Mouse (Mus musculus) Muller cell, postnatal 12 days (primary cell): ENCODE measurements around the gene Vwa8.

Experiments used
- DNase-seq: peaks from one replicate; pipeline ENCODE4 v3.0.0-alpha.2; 2015; ENCODE audit errors: inconsistent ontology term

The Vwa8 gene

DNA sequence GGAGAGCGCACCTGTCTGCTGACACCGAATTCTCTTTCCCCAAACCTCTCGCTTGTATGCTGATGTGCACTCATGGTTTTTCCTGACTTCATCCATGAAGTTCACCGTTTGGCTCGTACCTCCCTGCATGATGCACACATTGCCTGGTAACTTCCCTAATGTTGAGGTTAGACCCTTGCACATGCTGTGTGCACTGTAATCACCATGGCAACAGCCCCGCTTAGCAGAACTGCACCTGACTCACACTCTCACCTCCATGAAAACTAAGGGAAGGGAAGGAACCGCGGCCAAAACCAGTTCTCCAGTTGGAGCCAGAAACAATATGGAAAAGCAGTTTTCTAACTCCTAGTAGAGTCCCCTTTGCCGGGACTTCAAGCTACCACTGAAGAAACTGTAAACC lies 294.8 kb downstream of the Vwa8 start:
- no peak for DNase-seq

DNA sequence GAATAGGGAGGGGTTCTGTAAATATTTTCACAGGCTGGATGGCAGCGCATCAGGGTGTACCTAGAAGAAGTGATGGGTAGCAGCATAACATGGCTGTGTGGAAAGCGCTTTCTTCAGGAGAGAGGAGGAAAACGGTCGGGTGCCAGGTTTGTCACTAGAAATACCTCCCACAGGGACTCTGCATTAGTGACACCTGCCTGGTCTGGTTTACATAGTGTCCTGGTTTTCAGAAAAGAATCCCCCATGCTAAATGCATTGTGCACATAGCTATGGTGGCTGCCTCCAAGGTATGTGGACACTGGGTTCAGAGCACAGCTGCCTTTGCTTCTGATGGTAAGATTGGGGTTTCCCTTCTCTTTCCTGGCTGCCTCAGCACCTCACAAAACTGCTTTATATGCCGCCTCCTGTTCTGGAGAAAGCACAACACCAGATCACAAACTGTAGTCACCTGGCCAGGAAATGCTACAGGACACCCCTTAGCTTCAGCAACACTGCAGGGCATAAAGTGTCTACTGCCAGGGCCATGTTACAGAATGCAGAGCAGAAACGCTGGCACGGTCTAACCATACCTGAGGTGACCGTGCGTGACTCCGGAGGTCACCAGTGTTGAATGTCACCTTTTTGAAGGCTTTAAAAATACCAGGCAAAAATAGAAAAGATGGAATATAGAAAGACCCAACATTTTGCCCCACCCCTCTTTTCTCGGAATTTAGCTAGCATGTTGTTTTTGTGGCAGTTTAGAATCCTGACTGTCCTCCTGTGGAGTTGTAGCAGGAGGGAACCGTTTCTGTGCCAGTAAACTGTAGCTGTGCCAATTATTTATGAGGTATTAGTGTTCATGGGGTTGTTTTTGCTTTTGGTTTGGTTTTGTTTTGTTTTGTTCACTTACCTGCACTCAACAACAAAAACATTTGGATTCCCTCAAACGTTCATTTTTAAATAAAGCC lies 295.7 kb downstream of the Vwa8 start:
- no peak for DNase-seq

DNA sequence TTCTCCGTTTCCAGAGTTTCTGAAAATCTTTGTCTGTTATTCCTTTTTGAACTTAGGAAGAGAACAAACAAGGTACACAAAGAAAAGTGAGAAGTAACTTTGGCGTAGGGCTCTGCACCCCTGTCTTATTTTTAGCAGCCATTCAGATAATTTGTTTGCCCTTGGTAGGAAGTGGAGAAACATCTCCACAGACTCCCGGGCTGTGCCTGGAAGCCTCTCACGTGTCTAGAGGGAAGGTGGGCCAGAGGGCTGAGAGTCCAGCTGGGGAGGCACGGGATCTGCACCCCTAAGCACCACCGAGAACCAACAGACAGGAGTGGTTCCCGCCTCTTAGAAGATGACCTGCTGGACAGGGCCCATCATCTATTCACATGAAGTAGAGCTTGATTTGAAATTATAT lies 302.9 kb downstream of the Vwa8 start:
- no peak for DNase-seq

DNA sequence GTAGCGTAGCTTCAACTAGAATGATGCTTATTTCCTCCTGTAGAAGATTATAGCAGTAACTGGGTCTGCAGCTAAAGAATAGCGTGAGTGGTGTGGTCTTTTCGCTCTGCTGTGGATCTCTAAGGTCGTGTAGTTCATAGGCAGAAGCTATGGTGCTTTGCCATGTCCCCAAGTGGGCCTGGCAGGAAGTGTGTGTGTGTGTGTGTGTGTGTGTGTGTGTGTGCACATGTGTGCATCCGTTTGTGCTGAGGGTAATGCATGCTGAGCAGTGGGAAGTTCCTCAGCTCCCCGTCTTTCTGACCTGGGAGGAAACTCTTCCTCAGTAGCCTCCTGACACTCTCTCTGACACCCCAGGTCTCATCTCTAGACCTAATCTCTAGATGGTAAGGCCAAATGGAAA lies 305.0 kb downstream of the Vwa8 start:
- DNase-seq: no peak

DNA sequence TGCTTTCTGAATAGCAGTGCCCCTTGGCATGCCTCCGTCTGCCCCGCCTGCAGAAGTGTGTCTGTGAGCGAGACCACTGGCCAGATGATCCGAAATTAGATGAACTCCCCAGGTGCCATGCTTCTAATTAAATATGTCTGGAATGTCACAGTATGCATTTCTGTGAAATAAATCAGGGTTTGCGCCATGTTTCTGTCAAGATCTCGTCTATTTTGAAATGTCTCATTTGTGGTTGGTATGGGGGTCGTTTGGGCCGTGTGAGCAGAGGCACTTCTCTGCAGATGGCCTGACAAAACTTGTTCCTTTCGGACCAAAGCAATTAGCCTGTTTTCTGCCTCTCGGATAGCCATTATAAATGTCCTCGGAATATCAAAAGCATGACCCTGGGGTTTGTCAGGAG lies 306.1 kb downstream of the Vwa8 start:
- DNase-seq: no peak

DNA sequence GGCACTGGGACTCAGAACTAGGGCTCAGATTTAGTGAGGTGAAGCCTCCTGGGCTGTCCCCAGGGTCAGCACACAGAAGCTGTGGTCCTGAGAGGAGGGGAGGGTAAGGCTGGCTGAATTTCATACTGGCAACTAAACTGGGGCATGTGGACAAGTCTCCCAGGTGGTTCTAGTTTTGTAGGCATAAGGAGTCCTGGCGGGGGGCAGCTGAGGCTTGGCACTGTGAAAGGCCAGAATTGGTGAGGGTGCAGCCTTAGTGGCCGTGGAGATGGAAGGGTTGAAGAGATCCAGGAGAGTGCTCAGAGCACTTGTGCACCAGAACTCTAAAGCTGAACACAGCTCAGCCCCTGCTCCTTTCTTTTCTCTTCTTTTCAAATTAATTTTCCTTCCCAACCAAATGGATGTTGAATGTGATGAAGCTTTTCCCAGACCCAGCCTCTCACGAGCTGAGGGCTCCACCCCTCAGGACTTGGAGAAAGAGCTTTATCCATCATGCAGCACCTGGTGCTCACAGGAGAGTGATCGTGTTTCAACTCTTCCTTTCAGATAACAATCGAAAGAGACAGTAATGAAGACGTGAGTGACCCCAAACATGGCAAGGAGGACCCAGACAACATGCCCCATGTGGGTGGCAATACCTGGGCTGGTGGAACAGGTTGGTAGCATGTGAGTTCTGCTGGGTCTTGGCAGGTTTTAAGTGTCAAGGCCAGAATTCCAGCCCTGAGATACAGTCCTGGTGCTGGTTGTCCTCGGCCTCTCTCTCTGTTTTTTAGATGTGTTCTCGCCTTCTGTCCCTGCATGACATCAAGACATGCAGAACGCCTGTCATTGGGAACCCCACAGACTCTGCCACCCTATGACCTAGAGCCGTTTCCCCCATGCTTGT lies 307.9 kb downstream of the Vwa8 start:
- DNase-seq: no peak

DNA sequence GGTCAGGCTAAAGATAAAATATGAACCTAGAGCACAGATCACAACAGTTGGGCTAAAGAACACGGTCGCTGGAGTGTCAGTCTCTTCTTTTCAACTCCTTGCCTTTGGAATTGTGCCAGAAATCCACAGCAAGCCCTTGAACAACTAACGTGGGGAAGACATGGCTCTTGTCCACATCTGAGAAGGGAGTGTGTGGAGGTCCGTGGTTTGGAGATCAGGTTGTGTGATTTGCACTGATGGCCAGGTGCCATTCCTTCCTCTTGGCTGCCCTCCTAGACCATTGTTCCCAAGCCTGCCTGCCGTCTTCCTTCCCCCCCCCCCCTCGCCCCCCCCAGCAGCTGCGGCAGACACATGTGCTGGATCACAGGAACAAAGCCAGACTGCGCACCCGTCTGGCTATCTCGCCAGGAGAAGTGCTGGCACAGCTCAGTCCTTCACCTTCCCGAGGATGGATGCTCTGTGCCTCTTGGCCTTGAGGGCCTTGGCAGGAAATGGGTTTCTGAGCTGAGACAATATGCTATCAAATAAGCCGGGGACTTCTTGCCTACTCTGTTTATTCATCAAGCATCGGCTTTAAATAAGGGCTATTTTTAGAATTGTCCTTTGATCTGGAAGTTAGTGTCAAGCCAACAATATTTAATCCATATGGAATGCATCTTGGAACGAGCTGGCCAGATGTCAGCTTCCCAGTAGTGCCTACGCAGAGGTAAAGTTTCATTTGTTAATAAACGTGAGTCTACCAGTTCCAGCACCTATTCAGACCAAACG lies 308.8 kb downstream of the Vwa8 start:
- no peak for DNase-seq

DNA sequence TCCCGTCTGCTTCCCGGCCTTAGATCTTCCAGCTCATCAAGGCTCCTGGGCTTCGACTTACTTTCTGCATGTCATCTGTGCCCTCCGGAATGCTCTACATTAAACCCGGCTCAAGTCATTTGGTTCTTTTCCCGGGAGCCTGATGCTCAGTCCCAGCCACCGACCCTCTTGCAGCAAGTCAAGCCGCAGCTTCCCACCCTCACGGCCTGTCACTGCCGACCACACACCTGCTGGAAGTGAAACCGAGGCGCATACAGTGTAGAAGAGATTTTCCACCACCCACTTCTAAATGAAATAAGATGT lies 309.3 kb downstream of the Vwa8 start:
- no peak for DNase-seq

DNA sequence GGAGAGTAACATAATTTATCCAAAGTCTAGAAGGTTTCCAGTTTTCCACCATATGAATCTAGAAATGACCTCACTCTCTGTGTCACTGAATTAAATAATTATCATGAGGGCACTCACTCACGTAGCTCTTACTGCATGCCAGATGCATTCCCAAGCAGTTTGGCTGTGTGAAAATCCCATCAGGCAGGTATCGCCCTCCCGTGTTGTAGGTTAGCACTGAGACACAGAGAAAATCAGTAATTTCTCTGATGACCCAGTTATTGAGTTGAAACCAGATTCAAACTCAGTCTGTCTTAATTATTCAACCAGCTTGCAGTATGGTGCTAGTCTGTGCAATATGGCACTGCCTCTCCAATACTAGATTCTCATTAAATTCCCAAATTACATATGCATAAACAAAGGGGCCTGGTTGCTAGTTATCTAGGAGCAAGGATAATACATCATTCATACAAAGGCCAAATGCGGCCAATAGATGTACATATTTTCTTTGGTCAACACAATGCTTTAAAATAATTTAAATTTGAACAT lies 309.9 kb downstream of the Vwa8 start:
- no peak for DNase-seq

DNA sequence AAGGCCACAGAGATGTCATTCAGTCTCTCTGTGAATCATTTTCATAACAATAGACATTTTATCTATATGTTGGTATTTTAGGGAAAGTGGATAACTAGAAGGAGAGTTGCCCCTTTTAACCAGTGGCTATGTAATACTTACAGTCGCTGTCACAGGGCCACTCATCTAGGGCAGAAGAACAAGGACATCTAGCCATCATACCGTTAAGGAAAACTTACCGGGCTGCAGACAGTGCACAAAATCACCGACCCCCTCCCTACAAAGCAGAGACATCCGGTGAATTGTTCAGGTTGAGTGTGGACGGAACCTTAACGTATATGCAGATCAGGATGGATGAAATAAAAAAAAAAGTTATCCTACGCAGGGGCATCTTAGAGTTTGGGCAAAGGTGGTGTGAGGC lies 310.6 kb downstream of the Vwa8 start:
- no peak for DNase-seq

DNA sequence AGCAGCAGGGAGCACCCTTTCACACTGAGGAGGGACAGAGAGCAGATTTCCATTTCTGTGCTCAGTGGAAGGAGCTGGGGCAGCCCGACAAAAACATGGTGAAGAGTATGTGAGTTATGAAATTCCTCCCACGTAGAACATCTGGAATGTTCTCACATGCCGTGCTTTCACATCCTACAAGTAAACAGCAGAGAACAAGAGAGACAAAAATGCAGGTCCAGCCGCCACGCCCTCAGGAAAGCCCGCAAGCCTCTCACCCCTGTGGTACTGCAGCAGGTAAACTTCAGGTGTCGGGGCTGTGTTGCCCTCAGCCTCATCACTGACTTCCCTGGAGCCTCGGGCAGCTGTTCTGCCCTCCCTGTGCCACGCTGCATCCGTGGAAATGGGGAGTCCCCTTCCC lies 311.6 kb downstream of the Vwa8 start:
- DNase-seq: no peak

DNA sequence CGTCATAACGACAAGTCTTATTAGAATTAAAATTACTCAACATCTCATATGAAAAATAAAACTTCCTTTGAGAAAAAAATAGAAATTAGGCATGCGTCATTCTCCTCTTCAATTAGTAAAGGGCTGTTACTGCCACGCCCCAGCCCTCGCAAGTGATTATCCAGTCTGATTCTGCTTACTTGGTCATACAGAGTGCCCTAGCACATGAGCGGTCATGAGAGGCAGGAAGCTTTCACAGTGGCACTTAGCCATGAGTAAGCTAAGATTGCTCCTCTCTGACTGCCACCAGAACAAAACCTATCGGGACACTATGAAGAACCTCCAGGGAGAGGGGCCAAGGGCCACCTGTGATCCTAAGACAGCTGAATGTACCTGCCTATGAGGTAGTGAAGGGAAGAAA lies 312.1 kb downstream of the Vwa8 start:
- no peak for DNase-seq

DNA sequence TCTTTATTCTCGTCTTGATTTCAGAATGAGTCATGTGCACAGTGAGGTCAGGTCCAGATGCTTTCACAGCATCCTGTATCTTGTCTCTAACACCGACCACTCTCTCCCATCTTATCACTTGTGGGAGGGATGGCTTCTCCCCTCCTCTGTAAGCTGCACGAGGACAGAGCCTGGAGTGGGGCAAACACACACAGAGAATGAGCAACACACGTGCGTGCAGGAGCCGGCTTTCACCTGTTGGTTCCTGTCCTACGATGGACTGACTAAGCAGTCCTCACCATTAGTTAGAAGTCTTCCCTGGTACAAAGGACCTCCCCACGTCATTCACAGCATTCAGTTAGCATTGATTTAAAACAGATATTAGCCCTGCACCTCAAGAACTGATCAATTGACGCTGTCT lies 312.9 kb downstream of the Vwa8 start:
- no peak for DNase-seq

DNA sequence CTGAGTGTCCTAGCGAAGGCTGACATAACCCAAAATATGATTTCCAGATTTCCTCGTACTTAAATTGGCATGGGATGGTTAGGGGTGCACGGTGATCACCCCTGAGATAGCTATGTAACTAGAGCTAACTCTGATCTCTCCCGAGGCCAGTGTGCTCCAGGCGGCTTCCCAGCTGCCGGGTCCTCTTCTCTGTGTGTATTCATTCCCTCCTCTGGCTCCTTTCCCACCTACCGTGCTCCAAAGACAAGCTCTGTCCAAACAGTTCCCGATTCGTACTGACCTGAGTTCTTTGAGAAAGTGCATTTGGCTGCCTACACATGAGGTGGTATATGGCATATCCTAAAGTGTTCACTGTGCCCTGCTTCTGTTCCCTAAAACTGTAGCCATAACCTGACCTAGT lies 313.8 kb downstream of the Vwa8 start:
- DNase-seq: no peak

DNA sequence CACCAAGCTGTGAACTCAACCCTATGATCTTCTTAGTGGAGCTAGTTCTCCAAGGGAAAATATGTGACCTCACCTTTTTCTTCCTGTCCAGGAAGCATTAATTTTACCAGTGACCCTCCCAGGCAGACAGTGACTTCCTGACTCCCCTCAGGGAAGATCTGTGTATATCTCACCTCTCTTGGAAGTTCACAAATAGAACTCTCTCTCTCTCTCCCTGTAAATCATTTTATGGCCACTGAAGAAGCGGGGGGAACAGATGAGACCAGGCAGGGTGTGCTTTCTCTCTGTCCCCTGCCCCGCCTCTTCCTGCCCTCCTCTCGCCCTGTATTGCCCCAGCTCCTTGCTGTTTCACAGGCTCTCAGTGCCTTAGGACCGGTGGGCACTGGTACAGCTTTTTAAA lies 315.5 kb downstream of the Vwa8 start:
- no peak for DNase-seq

DNA sequence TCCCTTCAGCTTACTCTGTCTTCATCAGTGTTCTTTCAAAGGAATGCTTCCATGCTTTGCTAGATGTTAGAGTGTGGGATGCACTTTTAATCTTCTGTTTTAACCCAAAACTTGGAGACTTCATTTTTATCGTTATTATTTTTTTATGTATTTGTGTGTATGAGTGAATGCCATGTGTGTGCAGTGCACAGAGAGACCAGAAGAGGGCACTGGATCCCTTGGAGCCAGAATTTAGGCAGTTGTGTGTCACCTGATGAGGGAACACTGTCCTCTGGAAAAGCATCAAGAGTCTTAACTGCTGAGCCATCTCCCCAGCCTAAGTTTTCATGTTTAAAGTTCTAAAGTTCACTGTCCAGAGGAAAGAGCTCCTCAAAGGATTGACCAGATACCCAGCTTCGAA lies 316.1 kb downstream of the Vwa8 start:
- no peak for DNase-seq

DNA sequence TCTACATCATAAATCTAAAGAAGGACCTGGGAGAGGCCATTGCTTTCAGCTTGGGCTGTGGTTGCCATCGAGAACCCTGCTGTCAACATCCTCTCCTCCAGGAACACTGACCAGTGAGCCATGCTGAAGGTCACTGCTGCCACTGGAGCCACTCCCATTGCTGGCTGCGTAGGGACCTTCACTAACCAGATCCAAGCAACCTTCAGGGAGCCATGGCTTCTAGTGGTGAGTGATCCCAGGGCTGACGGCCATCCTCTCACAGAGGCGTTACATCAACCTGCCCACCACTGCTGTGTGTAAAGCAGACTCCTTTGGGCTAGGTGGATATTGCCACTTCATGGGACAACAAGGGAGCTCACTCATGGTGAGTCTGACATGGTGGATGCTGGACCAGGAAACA lies 325.7 kb downstream of the Vwa8 start:
- no peak for DNase-seq

DNA sequence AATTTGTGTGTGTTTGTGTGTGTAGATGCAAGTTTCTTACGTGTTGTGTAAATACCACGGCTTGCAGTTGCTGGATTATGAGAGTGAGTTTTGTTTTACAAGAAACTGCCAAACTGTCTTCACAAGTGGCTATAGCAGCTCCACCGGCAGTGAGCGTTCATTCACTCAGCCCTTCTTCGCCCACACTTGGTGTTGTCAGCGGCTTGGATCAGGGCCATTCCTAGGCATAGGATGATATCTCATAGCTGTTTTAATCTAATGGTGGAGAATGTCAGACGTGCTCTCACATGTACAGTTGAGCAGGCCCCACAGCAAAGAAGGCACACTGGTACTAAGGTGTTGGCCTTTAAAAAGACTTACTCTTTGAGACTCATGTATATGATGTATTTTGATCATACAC lies 328.9 kb downstream of the Vwa8 start:
- no peak for DNase-seq

DNA sequence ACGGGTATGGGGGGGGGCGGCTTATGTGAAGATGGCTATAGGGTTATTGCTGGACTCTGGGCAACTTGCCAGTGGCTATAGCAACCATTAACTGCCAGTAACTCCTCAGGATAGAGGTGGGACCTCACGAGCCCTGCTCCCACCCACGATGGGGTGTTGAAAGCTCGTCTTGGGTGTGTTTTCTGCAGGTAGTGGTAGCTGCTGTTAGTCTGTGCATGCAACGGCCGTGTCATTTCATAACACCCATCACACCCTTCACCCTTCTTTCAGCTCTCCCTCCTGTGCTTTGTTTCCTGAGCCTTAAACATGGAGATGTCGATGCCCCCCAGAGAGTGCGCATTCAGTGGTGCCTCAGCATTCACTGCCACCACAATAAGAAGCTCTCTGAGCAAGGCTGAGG lies 329.4 kb downstream of the Vwa8 start:
- no peak for DNase-seq

DNA sequence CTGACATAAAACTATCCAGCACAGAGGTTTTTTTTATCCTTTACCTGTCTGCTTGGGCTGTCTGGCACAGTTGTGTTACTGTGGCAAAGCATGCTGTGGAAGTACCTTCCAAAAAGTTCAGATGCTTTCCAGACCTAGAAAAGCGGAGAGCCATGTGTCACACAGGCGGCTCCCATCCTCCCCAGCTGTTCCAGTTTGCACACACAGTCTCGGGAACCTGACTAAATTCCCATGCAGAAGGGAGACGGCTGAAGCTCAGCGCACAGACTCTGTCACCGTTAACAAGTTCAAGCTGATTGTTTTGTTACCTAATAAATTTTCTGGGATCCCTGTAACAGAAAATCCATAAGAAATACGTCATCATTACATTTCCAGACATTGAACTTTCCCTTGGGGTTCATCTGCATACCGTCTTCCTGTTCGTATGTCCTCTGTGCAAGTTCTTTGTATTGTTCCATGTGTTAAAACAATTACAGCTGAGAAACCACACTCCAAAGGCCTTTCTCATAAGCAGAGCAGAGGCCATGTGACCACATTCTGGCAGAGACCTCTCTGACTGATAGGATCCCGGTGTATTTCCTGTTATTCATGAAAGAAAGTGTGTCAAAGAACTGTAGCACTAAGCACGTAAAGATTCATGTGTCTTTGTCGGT lies 331.4 kb downstream of the Vwa8 start:
- DNase-seq: no peak

DNA sequence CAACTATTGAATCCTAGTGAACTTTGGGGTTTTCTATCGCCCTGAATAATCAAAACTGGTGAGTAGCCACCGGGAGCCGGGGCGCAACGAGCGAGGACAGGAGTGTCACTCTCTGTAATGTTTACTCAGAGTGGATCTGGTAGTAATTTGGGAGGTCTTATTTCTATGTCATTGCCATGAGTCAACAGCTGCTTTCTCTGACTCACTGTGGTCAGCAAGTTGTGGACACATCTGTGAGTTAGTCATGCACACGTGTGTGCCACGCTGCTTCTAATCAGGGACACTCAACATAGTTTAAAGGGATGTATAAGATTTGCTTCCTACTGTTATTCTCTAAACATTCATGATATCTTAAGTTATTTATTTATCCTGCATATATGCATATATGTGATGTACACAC lies 332.9 kb downstream of the Vwa8 start:
- DNase-seq: no peak

DNA sequence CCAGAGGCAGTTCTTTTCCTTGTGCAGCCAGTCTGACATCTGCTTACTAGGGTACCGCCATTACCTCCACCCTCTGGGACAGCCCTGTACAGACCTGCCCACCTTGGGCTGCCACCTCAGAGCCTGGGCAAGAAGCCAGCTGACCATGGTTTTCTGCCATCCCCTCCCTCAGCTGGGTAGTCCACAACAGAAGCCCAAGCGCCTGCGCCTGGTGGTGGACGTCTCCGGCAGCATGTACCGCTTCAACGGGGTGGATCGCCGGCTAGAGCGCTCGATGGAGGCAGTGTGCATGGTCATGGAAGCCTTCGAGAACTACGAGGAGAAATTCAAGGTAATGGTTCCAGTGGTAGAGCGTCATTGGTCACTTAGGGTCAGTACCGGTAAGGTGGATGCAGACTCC lies 333.9 kb downstream of the Vwa8 start:
- DNase-seq: no peak
